Mouse (Mus musculus): Measurements from ENCODE around the gene Ifrd2.

Gene Ifrd2

DNA sequence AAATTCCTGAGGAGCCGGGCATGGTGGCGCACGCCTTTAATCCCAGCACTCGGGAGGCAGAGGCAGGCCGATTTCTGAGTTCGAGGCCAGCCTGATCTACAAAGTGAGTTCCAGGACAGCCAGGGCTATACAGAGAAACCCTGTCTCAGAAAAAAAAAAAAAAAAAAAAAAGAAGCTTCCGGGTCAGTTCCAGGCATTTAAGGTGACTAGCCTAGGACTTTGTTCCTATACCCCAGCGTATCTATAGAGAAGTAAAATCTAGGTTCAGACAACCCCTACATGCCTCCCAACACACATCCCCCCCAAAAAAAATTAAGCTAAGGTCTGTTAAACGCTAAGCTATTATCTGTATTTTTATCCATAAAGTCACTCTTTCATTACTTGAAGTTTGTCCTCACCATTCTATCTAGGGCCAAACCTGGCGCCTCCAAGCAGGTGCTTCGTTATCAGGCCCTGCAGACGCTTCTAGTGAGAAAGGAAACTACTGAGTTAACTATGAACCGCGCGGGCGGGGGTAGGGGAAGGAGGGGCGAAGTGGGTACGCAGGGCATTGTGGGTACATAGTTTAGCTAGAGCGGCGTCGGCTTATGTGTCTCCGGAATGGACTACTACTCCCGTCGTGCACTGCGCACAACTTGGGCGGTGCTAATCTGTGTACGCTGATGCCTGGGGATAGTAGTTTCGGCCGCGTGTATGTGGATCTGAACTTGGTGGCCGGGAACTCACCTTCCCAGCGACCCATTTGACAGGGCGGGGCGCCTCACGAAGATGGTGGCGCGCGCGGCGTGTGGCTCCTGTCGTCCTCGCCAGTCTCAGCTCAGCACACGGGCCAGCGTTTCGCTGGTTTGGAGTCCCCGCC is at the start of gene Ifrd2:
Gene Ifrd2 (plus strand): TSS at position 669 of the 859 bp plus-strand sequence.
- DNase-seq = peak; percentile 96

DNA sequence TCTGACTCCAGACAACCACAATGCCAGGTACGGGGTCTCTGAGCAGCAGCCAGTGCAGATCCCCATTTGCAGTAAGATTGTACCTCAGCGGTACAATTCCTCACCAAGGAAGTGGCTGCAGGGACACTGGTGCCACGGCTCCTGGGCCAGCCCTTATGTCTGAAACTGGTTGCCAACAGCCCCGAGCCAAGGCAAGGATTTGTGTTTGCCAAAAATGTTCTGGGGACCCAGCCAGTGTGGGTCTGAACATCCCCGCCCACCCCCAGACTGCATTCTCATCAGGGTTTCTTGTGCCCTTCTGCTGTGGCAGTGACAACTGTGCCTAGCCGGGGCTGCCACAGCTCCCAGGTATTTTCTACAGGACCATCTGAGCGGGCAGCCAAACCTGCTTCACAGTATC is 49.2 kb upstream of the Ifrd2 start:
- no peak for DNase-seq

DNA sequence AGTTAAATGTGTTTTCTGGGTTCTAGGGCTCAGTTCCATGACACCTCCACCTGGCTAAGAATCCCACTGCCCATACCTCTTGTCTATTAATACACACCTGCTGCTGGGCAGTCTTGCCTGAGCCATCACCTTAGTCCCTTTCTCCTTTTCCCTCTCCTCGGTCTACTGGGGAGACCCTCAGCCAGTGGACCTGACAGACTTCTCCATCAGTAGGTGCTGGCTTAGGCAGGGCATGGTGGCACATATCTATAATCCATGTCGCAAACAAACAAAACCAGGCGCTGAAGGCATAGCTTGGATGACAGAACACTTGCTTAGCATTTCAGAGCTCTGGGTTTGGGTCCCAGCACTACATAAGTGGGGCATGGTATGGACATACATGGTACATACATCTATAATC is 48.7 kb upstream of the Ifrd2 start:
- no peak for DNase-seq

DNA sequence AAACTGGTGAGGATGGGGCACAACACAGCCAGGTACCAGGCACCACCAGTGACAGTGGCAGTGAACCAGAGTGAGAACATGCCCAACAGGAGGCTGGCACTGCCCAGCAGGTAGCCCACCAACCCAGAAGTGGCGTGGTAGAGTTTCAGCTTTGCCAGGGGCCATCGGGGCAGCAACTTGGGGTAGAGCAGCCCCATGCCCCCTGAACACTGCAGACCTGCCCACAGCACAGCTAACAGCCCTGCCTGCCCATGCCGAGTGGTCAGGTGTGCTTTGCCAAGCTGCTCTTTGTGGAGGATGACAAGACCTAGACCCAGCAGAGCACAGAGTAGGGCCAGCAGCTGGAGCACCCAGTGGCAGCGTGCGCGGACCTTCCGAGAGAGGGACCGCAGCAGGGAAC is 47.5 kb upstream of the Ifrd2 start:
- no peak for DNase-seq

DNA sequence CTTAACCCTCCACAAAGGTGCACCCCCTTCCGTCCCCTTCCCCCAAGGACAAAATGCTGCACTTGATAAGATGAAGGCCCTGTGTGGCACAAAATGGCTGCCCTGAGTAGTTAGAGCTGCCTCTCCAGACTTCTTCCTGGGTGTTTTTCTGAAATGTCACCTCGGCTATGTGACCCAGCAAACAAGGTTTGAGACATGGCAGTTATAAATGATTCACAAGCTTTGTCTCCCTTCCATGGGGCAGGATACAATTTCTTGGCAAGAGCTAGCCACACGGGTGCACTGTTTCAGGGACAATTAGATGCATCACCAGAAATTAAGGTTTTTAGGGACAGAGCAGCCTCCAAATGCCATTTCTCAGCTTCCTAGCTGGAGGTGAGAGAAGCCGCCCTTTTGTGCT is 47.0 kb upstream of the Ifrd2 start:
- no peak for DNase-seq

DNA sequence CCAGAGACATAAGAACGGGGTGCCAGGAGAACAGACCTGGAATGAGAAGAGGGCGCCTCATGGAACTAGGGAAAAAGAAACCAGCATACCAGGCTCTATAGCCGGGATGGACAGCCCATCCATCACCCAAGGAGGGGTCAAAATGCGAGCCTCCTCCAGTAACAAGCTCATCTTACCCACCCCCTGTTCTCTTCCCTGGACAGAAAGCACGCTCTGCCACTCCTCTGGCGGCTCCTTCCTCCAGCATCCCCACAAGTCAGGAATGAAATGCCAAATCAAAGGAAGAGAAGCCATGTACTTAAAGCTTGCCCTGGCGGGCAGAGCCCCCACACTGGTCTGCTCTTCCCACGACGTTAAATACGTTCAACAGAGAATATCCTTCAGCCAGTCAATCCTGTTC is 46.4 kb upstream of the Ifrd2 start:
- DNase-seq = no peak

DNA sequence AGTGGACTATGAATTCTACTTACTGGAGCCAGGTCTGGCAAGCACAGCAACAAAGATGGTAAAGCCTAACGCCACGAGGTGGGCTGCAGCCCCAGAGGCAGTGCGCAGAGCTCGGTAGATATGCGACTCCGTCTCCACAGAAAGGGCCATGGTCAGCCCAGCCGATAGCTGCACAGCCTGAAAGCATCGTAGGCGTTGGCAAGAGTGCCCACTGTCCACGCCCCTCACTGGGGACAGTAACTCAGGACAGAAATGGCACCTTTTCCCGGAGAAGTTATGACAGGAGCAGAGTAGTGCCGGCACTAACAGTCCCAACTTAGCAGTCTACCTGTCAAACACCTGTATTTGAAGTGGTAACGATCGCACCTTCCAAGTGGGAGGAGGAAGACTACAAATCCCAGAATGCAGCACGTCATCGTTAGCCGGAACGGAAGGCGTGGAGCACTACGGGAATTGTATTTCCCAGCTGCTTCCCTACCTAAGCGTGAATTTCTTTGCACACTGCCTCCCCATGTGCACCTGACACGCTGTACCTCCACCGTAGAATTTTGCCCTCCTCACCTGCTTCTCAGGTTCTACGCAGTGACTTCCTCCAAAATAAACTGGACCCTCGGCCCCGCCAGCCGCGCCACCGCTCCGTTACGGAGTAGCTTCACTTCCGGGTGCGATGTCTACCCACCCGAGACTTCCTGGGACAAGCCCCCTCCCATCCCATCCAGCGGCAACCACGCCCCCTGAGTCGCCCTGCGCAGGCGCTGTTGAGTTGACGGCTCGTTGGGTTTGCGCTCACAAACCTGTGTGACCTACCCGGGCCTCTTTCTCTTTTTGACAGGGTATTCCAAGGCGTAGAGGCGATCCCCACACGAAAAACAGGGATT is 45.7 kb upstream of the Ifrd2 start, which contains the start of the genes Cyb561d2 and Nprl2:
Gene Cyb561d2 (minus strand): TSS at position 720 of the 878 bp plus-strand sequence.
Gene Nprl2 (plus strand): TSS at position 753 of the 878 bp plus-strand sequence.
- DNase-seq = peak; percentile 90 to 92

DNA sequence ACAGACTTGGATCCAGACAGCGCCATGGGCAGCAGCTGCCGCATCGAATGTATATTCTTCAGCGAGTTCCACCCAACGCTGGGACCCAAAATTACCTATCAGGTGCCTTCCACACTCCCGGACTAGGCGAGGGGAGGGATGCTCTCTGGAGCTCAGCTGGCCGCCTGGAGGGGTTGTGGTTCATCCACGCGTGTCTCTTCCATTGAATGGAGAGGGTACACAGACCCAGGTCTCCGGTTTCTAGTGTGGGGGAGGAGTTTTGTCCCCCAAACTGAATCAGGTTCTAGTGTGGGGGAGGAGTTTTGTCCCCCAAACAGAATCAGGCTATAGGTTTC is 45.1 kb upstream of the Ifrd2 start:
- no peak for DNase-seq

DNA sequence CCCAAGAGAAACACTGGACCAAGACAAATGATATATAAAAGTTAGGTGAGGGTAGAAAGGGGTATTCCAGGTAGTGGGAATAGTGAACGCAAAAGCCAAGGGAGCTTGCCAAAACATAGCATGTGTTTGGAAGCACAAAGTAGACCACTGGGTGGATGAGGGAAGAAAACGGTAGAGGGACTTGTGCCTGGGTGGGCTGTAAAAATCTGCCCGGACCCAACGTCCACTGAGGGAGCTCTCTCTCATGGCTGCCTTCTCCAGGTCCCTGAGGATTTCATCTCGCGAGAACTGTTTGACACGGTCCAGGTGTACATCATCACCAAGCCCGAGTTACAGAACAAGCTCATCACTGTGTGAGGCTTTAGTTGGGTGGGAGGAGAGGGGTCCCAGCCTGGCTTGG is 44.7 kb upstream of the Ifrd2 start:
- no peak for DNase-seq

DNA sequence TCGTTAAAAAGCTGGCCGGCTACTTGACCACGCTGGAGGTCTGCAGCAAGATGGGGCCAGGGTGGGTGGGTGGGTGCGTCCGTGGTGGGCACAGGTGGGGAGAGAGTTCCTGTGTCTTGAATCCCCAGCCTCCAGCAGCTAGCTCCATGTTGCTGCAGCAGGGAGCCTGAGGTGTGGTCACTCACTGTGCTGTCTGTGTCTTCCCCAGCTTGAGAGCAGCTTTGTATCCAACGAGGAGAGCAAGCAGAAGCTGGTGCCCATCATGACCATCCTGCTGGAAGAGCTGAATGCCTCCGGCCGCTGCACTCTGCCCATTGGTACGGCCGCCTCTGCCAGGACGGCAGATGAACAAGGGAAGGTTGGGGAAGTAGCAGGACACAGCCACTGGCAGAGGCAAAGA is 44.1 kb upstream of the Ifrd2 start:
- DNase-seq = no peak

DNA sequence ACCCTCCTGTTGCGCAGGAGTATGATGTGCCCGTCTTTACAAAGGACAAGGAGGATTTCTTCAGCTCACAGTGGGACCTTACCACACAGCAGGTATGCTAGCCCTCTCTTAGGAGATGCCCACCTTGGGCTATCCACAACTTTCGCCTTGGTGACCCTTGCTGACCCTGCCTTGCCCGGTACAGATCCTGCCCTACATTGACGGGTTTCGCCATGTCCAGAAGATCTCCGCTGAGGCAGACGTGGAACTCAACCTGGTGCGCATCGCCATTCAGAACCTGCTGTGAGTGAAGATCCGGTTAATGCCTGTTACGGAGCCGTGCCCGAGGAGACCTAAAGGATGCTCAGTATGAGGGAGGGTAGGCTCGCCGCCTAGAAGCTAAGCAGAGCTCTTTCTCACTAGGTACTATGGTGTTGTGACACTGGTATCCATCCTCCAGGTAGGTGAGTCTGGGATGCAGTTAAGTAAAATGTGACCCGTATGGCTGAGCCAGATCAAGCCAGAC is 43.2 kb upstream of the Ifrd2 start:
- DNase-seq = no peak

DNA sequence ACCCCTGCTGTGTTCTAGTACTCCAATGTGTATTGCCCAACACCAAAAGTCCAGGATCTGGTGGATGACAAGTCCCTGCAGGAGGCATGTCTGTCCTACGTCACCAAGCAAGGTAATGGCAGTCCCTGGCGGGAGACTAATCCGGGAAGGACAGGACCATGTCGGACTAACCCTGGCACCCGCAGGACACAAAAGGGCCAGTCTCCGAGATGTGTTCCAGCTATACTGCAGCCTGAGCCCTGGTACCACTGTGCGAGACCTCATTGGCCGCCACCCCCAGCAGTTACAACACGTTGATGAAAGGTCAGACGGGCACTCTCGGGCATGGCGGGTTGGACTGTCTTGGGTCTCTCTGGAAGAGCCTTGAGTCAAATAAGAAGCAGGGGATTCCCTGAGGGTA is 42.7 kb upstream of the Ifrd2 start:
- no peak for DNase-seq

DNA sequence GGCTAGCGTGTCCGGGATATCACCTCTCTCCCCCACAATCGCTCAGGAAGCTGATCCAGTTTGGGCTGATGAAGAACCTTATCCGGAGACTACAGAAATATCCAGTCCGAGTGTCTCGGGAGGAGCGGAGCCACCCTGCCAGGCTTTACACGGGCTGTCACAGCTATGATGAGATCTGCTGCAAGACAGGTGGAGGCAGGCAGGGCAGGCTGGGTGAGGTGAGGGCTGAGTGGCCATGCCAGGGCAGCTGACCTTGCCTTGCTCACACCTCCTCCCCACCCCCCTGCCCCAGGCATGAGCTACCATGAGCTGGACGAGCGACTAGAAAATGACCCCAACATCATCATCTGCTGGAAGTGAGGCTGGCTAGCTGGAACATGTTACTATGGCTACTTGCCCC is 42.2 kb upstream of the Ifrd2 start:
- no peak for DNase-seq

DNA sequence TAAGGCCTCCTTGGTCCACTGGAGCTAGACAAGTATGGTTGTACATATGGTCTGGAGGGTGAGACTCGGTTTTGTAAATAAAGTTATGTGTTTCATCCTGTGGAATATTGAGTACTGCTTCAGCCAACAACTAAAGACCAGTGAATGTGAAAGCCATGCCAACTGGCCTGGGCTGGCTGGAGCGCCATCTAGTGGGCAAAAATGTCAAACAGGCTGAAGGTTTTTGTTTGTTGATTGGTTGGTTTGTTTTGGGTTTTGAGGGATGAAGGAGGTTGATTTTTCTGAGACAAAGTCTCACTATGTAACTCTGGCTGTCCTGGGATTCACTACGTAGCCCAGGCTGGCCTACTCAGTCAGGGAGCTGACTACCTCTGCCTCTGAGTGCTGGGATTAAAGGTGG is 41.8 kb upstream of the Ifrd2 start:
- peak; percentile 79 to 87 for DNase-seq

DNA sequence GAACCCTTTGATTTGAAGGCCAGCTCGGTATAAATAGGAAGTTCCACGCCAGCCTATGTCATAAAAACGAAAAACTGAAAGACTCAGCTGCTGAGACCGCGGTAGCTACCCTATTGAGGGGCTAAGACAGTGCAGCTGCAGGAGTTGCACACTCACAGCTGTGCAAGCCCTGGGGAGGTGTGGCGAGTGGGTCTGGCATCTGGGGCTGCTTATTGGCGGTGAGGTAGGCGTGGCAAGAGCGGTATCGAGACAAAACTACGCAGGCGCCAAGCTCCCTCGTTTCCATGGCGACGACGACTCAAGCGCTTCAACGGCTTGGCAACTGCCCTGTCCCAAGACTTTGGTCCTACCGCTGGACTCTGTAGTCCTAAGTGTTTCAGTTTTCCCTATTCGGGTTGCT is 40.4 kb upstream of the Ifrd2 start, which contains the start of gene Zmynd10:
Gene Zmynd10 (plus strand): TSS at position 273 of the 400 bp plus-strand sequence.
- DNase-seq = peak in 1 of 2 experiments; percentile 42

DNA sequence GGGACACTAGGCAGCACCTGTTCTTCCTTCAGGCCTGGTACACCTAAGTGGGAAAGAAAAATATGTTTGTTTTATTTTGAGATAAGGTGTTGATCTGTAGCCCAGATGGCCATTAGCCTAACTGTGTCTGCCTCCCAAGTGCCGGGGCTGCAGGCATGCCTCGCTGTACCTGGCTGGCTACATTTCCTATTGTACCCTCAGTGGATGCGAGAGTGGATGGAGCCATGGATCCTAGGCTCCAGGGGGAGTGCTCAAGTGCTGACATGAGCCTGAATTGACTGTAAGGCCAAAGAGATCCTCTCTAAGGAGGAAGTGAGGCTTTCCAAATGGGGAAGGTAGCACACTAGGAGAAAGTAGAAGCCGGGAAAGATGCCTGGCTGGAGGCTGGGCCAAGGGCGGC is 39.5 kb upstream of the Ifrd2 start:
- no peak for DNase-seq

DNA sequence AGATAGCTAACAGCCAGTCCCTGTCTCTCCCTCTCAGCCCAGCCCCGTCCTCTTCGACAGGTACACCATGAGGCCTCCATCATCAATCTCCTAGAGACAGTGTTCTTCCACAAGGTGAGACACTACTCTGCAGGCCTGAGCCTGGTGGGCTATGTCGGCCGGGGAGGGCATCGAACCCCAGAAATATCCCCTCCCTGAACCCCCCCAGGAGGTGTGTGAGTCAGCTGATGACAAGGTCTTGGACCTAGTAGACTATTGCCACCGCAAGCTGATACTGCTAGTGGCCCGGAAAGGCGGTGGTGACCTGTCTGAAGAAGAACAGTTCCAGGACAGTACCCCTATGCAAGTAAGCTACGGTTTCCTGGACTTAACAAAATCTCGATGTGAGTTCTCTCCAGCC is 38.6 kb upstream of the Ifrd2 start:
- DNase-seq = no peak

DNA sequence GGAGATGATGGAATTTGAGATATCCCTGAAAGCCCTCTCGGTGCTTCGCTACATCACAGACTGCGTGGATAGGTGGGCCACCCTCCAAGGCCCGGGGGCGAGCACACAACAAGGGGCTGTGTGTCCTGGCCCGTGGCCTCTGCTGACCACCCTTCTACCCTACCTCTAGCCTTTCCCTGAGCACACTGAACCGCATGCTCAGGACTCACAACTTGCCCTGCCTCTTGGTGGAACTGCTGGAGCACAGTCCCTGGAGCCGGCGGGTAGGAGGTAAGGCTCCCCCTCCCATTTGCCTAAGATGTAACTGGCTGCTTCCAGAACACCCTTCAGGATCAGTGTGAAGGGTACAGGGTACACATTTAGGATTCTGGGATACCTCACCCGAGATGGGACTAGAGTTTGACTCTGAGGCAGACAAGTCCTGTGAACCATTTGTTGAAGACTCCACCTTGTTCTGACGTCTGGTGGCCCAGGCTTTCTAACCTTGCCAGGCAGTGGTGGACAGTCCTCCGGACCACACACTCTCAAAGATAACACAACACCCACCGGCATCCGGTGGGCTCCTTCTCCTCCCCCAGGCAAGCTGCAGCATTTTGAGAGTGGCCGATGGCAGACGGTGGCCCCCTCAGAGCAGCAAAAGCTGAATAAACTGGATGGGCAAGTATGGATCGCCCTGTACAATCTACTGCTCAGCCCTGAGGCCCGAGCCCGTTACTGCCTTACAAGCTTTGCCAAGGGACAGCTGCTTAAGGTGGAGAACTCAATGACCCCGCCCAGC is 38.0 kb upstream of the Ifrd2 start:
- no peak for DNase-seq

DNA sequence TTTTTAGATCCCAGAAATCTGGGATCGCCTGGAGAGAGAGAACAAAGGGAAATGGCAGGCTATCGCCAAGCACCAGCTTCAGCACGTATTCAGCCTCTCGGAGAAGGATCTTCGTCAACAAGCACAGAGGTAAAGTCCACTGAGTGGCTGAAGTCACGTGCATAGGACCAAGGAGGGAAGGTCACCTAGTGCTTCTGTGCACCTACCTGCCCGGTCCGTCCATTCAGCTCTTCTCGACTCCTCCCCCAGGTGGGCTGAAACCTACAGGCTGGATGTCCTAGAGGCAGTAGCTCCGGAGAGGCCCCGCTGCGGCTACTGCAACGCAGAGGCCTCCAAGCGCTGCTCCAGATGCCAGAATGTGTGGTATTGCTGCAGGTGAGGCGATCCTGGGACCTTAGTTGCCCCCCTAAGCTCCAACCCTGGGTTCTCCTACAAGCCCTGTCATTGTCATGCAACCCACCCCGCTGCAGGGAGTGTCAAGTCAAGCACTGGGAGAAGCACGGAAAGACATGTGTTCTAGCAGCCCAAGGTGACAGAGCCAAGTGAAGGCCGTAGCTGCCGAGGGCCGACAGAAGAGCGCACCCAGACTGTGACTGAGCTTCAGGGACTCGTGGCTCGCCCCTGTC is 36.8 kb upstream of the Ifrd2 start:
- DNase-seq = no peak

DNA sequence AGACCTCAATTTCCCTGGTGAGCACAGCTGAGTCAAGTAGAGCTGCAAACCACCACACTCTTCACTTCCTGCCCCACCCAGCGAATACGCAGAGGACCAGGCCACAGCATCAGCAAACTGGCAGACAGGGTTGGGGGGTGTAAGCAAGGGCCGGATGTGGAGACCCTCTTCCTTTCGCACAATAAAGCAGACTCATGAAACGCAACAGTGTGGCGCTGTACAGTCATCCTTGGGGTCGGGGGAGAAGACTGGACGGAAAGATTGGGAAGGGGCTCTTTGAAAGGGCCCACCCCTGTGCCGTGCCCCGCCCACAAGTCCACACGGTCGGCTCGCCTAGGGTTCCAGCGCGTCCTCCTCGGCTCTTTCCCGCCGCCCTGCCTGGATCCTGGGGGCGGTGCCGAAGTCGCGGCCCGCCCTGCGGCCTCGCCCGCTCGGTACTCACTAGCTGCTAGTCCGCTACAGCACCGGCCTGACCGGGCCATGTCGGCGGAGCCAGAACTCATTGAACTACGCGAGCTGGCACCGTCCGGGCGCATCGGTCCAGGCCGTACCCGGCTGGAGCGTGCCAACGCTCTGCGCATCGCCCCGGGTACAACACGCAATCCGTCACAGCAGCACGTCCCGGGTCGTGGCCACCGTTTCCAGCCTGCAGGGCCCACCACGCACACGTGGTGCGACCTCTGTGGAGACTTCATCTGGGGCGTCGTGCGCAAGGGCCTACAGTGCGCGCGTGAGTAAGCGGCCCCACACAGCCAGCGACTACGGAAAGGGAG is 36.1 kb upstream of the Ifrd2 start, which contains the start of gene Rassf1:
Gene Rassf1 (plus strand): TSS at position 439 of the 773 bp plus-strand sequence.
- DNase-seq = peak in 1 of 2 experiments; percentile 39

DNA sequence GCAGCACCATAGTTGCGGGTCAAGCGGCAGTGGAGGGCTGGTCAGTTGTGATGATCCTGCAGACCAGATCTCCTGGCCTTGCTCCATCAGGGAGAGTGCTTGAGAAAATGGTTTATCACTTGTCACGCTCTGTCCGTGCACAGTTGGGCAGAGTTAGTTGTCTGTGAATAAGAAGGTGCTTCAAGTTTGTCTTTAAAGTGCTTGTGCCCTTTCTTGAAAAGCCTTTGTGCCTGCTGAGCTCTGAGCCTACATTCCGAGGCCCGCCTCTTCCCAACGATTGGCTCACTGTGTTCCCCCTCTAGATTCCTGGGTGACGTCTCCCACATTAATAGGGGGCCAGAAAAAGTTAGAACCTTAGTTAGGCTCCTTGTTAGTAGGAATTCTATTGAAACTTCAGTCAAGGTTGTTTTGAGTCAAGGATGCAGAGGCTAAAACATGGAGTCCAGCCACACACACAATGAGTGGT is 35.5 kb upstream of the Ifrd2 start:
- DNase-seq = no peak

All from cerebellum, postnatal 36 days (tissue).